Mouse (Mus musculus) myocyte (in vitro differentiated cells): ENCODE data around the gene Fdx1.

Experiments used
- E2F4 ChIP-seq: IDR thresholded peaks from one replicate; pipeline ENCODE4 v1.6.1; 2011; ENCODE audit warnings: mild to moderate bottlenecking, control low read depth, moderate library complexity; ENCODE audit not compliant: insufficient read depth
- MAX ChIP-seq: IDR thresholded peaks from one replicate; pipeline ENCODE4 v1.6.1; 2011; ENCODE audit warnings: low read depth, mild to moderate bottlenecking, control low read depth
- MYOD1 ChIP-seq, 3 experiments: IDR thresholded peaks; one replicate each; pipeline ENCODE4 v1.6.1; 2011; ENCODE audit warnings: control low read depth in 2 of 3, low read depth in 2 of 3, mild to moderate bottlenecking in 2 of 3, moderate library complexity in 1 of 3; ENCODE audit not compliant: insufficient read length in 2 of 3, control insufficient read depth in 1 of 3
- POLR2A ChIP-seq: IDR thresholded peaks from one replicate; pipeline ENCODE4 v1.6.1; 2011; ENCODE audit warnings: low read depth, mild to moderate bottlenecking, control low read depth, moderate library complexity; ENCODE audit not compliant: insufficient read length
- REST ChIP-seq: IDR thresholded peaks from one replicate; pipeline ENCODE4 v1.6.1; 2011; ENCODE audit warnings: mild to moderate bottlenecking, control low read depth, moderate library complexity; ENCODE audit not compliant: insufficient read depth, insufficient read length
- TCF12 ChIP-seq: IDR thresholded peaks from one replicate; pipeline ENCODE4 v1.6.1; 2011; ENCODE audit warnings: mild to moderate bottlenecking, control low read depth; ENCODE audit not compliant: poor library complexity, insufficient read depth, severe bottlenecking

DNA sequence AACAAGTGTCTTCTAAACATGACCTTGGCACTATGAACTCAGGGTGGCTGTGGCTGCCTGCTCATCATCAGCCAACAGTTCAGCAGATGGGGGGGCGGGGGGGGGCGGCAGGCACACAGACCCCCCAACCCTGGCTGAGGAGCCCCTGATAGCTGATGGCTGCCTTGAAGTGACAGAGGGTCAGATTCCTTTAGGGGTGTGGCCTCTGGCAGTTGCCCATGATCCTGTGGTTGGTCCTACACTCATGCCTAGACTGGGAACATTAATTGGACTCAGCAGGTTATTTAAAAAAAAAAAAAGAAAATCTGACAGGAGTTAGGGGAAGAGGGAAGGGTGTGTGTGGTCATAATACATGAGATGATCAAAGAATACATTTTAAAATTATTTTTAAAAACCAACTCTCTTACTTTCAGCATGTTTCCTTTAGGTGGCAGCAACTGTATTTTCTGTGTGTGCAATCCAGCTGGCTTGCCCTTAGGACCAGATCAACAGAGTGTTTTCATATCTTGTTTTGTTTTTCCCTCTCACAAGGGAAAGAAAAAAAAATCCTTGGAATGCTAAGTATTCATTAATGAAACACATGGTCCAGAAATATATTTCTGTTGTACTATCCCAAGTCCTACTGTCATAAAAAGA lies 28.0 kb upstream of the Fdx1 start:
- TF ChIP-seq POLR2A (no peak), REST (no peak), TCF12 (no peak), E2F4 (no peak), MAX (no peak), MYOD1 (IDR thresholded peaks at IDR 0.05; ENCODE audit: control insufficient read depth in 1 of 3, insufficient read length in 2 of 3, low read depth in 2 of 3) (no peak)
